Mouse (Mus musculus) erythroblast, embryonic 14.5 days (primary cell): ENCODE measurements around the gene 6430628N08Rik.

ENCODE experiments used
- GATA1 ChIP-seq: IDR thresholded peaks from 2 replicates; pipeline ENCODE4 v1.6.1; 2012; ENCODE audit warnings: low read length, inconsistent platforms, mixed read lengths
- TAL1 ChIP-seq: IDR thresholded peaks from 3 replicates; pipeline ENCODE4 v1.6.1; 2012; ENCODE audit warnings: low read length, inconsistent platforms, mixed read lengths

DNA sequence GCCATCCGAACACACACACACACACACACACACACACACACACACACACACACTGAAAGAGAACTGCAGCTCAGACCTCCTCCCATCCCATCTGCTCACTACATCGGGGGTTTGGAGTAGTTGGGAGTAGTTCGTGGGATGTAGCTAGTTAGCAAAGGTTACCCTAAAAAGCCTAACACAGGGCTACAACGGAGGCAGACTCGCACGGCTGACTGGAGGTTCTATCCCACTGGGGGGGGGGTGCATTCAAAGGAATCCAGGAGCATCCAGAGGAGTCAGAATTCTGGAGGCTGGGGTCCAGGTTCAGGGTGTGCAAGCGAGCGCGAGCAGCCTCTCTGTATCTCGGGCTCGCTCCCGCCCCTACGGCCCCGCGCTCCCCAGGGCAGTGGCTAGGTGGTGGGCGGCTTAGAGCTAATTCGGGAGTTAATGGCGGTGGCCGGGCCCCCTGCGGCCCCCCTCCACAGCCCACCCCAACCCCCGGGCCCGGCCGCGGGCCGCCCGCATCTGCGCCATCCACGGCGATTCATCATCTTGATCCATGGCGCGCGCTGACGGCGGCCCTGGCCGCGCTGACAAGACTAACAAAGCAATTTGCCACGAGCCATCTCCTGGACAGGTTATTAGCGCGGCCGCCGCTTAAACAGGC lies 53.3 kb downstream of the 6430628N08Rik start:
- no peak for TF ChIP-seq TAL1
- TF ChIP-seq GATA1: no peak
